Mouse (Mus musculus): ENCODE data around the gene N4bp2l1. TPM values are rescaled to one million over a fixed set of nuclear protein-coding genes. Genes with fewer than 3 reads are reported as not detected.

Gene N4bp2l1
- total RNA-seq, 4 experiments from 2014 or later = 53.3 to 56.8 (median 55.8) TPM

DNA sequence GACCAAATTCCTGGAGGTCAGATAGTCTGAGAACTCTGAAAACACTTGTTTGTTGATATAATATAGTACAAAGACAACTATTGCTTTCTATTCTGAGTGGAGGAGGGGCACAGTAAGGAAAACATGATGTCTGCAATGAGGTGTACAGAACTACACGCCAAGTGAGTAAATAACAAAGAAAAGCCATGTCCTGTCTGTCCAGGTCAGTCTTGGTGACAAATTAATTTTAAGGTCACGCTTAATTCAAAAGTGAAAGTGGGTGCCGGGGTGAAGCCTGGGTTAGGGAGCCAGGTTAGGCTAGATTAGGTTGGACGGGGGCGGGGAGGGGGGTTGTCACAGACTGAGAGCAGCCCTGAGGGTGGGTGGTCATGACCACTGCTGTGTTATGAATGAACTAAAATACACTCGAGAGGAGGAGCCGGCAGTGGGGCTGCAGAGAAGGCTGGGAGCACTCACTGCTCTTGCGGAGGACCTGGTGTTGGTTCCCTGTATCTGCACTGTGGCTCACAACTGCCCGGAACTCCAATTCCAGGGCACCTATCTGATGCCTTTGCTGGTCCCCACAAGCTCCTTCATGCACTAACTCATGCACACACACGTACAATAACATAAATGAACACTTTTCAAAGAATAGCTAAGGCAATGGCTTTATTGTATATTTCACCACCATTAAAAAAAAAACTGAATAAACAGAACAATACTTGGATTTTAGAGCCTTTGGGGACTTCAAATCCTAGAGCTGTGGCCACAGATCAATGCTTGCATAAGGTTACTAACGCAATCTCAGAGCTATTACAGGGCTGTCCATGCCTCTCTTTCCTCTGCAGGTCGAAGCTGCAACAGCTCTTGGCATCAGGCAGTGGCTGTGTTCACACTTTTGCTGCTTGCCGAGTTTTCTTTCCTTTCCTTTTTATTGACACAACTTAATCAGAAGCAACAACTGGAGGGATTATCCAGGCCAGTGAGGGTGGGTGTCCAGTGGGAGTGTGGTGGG, 2.6 kb upstream of the N4bp2l1 start:
- no peak for DNase-seq (ENCODE audit: low spot score in 2 of 2)

DNA sequence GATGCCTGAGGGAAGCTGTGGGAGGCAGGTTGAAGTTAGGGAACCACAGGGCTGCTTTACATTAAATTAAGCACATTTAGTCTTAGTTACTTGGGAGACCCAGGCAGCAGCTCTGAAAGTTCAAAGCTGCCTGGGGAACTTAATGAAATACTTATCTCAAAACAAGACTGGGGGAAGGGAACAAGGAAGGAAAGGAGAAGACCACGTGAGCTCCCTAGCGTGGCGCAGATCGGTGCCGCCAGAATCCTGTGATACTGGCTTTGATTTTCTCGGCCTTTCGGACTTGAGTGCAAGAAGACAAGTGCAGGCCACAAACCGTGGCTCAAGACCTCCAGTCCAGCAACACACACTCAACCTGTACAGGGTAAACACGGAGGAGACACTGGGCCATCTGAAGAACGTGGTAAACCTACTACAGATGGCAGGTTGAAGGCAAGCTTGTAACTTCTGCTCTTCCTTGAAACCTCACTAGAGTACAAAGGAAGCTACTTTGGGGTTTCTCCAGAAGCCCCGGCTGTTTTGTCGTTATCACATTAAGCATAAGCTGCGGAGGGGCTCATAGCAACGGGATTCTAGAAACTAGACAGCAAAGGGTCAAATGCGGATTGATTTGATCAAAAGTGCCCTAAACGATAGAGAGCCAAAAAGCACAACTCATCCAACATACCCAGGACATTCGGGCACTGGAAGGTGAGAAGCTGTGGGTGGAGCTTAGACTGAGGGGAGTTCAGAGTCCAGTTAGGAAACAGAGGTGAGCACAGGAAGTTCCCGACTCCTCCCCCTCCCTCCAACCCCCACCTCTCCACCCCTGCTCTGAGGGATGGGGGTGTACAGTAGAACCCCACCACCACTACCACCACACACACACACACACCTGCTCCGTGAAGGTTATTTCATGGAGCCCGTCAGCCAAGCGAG, 1.5 kb upstream of the N4bp2l1 start:
- no peak for DNase-seq (ENCODE audit: low spot score in 2 of 2)

GRCm38 (mm10) chr5:150595366-150596016, 1.5 kb downstream of the N4bp2l1 start:
- no peak for DNase-seq (ENCODE audit: low spot score in 2 of 2)

- DNase-seq (ENCODE audit: low spot score in 2 of 2) = no peak
Observed at GRCm38 (mm10) chr5:150594649-150595339, 2.2 kb downstream of the N4bp2l1 start.

- DNase-seq (ENCODE audit: low spot score in 2 of 2) = peak; percentile 59 to 70
Observed at GRCm38 (mm10) chr5:150593756-150594648, 3.0 kb downstream of the N4bp2l1 start.

DNA sequence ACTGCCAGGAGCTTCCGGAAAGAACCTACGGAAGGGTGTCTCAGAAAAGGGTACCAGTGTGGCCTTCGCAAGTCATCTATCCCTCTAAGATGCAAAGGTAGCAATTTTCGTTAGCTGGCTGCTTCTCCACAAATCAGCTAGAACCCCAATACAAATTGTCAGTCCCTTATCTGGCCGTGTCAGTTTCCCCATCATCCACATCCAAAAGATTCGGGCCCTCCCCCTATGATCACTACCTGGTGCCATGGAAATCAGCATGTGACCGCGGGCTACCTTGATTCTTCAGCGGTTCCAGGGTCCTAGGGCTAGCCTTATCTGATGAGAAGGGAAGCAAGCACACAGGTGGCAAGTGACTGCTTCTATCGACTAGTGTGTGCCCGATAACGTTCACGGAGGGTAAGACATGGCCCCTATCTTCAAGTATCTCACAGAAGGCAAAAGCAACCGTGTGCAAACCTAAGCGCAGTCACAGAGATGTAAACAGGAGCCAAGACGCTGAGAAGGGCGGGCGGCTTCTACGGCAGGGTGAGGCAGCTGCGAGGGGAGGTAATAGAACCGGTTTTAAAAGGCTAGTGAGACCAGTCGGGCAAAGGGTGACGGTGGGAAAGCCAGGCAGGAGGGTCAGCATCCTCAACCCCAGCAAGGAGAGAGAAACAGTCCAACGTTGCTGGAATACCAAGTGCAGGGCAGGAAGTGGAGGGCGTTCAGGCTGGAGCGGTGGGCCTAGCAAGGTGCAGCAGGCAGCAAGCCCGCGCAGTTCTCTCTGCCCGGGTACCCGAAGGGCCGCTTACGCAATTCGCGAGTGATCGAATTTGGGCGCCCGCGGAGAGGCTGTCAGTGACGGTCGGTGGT, 3.9 kb downstream of the N4bp2l1 start:
- peak in 1 of 2 experiments; percentile 47 for DNase-seq (ENCODE audit: low spot score in 2 of 2)

- DNase-seq (ENCODE audit: low spot score in 2 of 2) = no peak
Observed at GRCm38 (mm10) chr5:150592186-150592903, 4.6 kb downstream of the N4bp2l1 start.

GRCm38 (mm10) chr5:150589945-150590344, 7.0 kb downstream of the N4bp2l1 start:
- DNase-seq (ENCODE audit: low spot score in 2 of 2) = no peak

GRCm38 (mm10) chr5:150584337-150584729, 12.7 kb downstream of the N4bp2l1 start:
- DNase-seq (ENCODE audit: low spot score in 2 of 2) = no peak

- no peak for DNase-seq (ENCODE audit: low spot score in 2 of 2)
Observed at GRCm38 (mm10) chr5:150583622-150584336, 13.2 kb downstream of the N4bp2l1 start.

DNA sequence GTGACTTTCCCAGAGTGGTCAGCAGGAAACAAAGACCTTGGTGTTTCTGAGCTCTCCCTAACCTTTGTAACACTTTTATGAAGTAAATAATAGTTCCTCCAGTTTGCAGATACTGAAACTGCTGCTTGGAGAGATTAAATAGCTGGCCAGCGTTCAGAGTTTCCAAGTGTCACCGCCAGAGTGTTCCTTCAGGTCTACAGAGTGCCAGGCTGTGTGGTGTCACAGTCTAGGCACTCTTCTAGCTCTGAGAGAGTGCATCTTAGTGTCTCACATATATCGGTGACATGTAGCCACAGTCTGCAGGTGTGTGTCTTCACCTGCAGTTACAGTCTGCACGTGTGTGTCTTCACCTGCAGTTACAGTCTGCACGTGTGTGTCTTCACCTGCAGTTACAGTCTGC, 13.8 kb downstream of the N4bp2l1 start:
- DNase-seq (ENCODE audit: low spot score in 2 of 2) = no peak

DNA sequence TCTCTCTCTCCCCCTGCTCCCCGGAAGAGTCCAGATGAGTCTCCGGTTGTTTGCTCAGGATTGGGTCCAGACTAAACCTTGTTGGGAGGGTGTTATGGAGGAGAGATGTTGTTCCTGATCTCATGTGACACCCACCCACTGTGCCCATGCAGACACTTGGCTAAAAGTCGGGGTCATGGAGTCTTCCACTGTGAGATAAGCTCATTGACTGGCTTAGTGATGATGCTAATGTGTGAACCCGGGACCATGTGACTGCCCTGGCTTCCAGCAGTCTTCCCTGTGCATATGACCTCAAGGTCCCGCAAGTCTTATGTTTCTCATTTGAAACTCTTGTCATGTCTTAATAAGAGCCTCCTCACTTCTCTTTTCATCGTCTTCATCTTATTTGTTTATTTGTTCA, 15.8 kb downstream of the N4bp2l1 start:
- DNase-seq (ENCODE audit: low spot score in 2 of 2) = no peak

- DNase-seq (ENCODE audit: low spot score in 2 of 2) = no peak
Observed at GRCm38 (mm10) chr5:150578613-150579171, 18.3 kb downstream of the N4bp2l1 start.

DNA sequence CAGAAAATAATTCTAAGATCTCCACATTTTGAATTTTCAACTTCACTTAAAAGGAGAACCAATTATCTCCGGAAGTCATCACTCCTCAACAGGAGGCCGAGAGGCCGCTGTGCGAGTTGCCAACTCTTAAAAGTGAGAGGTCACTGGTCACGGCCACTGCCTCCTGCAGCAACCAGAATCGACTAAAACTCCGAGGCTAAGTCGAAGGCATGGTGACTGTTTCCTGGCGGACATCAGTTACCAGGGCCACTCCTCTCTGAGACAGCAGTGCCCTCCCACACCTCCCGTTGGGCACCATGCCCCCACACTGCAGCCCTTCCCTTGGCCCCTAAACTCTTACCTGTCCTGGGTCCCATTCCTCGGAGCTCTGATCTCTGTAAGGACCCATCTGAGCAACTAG, 20.2 kb downstream of the N4bp2l1 start:
- no peak for DNase-seq (ENCODE audit: low spot score in 2 of 2)

DNA sequence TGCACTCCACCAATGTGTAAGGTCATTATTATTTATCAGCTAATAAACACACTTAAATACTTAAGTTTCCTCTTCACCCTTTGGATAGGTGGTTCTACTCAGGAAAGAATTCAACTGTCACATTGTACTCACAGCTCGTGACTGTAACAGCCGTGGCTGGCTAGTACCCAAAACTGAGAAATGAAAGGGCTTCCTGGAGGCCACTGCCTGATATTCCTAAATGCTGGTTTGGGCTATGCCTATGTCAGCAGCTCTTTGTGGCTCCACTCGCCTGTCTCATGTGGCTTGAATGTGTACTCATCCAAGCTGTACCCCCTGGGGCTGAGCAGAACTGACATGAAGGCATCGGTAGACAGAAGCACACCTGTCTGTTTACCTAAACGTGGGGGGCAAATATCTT, 22.1 kb downstream of the N4bp2l1 start:
- DNase-seq (ENCODE audit: low spot score in 2 of 2) = no peak

GRCm38 (mm10) chr5:150574403-150574802, 22.6 kb downstream of the N4bp2l1 start:
- no peak for DNase-seq (ENCODE audit: low spot score in 2 of 2)

Data from left cerebral cortex, adult 8-10 months (tissue).